Mouse (Mus musculus): ENCODE measurements around the gene Reln.

Gene Reln

DNA sequence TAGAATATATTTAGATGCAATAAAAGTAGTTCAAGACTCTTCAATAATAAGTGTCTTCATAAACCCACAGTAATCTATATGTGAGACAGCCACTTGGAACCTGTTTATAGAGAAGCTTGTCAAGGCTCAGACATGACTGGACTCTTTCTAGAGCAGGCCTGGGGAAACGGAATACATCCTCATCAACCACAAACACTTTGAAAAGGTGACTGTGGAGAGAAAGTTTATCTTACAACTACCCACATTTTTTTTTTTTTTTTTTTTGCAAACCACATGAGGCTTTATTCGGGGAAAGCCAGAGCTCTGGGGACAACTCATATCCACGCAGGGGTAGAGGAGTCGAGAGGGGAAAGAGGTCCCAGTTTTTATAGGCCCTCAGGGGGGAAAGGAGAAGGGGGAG is 36.6 kb downstream of the Reln start:
- DNase-seq (ENCODE audit: low spot score in 2 of 2) = no peak

DNA sequence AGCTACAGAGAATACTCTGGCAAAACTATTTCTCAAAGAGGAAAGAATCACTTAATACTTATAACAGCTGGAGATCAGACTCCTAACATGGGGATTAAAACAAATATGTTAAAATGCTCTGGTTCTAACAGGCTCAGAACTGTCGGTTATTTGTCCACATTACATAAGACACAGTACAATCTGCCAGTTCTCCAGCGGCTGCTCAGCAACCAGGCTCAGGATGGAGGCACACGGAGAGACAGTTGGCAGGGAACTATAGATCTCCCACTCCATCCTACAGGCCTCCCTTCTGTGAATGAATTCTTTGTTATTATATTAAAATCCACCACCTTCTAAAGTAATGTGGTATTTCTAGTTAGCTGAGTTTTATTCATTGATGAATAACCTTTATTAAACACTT is 37.4 kb downstream of the Reln start:
- peak; percentile 42 to 52 for DNase-seq (ENCODE audit: low spot score in 2 of 2)

DNA sequence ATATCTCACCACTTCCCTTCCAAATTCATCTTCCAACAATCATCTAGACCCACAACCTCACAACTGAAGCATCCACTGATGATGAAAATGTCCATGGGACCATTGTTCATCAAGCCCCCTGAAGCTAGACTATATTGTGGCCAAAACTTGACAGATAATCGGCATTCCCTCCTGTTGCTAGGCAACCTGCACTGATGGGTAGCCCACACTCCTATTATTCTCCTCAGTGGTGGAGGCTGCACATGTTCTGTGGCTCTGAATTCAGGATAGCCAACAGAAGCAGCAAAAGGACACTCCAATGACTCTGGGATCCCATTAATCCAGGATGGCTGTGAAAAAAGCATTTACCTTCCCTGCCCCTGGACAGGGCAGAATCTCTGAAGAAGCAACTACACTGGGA is 40.8 kb downstream of the Reln start:
- no peak for DNase-seq (ENCODE audit: low spot score in 2 of 2)

DNA sequence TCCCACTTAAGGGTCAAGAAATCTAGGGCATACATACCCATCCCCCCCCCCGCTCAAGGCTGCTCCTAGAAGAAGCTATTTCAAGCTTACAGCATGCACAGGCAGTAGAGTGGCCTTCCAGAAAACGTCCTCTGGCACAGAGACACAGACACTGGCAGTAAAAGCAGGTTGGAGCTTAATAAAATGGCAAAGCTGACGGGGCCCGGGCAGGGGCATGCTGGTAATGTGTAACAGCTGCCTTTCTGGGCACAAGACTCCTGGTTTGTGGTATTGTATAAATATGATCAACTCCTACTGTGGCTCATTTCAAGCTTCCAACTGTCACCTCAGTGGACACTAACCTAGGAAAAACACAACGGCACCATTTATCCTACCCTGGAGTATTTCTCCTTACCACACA is 42.2 kb downstream of the Reln start:
- no peak for DNase-seq (ENCODE audit: low spot score in 2 of 2)

DNA sequence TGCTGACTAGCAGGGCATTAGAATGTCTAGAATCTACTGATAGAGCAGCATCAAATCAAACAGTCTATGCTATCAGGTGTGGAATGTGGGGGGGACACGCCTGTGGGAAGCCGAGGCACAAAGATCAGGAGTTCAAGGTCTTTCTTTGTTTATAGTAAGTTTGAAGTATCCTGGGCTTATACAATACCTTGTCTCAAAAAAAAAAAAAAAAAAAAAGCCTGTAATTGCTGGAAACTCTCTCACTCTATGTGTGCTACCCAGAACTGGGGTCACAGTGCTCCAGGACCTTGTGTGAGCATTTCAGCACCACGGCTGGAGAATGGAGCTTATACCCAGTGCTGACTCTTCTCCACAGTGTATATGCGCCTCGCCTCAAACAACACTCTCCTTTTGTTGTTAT is 43.7 kb downstream of the Reln start:
- no peak for DNase-seq (ENCODE audit: low spot score in 2 of 2)

DNA sequence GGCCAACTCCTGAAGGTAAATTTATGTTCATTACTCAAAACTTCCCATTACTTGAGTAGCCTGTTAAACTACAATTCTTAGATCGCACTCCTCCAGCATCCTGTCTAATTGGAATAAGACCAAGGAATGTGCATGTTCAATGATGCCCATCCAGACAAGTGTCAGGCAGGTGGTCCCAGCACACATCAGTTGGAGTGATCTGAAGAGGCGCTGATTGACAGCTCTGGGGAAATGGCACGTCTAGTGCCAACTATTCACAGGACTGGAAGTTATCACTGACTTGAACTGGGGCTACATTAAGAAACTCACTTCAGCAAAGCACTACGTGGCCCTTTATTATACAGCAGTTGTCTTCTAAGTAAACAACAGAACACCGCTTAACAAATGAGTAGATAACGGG is 44.5 kb downstream of the Reln start:
- DNase-seq (ENCODE audit: low spot score in 2 of 2) = no peak

DNA sequence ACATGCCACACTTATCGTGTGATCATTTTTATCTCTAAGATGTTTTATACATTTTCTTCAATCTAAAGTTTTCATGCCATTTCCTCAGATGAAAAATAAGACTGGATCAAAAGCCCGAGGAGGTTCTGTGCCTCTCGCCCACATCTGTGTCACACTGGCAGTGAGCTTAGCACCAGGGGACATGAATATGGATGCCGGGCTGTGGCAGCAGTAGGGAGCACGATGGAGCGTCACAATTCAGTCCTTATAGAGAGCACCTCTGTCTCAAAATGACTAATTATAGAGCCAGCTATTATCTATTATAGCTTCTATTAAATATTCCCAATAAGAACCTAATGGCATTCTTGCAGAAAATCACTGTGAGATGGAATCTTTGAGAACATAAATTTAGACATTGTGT is 49.3 kb downstream of the Reln start:
- no peak for DNase-seq (ENCODE audit: low spot score in 2 of 2)

DNA sequence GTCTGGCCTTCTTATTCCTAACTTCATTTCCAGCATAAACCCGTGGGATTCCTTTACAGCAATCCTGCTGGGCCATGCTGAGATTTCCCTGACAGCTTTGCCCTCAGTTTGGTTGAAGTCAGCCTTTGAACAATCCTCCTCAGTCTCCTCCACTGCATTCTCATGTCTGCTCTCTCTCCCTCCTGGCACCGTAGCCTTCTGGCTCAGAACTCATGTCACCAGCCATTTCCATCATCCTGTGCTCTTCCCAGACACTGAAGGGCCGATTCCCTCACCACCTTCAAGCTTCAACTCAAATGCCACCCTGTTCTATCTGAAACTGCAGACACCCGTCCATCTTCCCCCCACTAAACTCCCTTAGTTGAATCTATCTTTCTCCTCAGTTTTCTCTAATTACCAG is 53.1 kb downstream of the Reln start:
- no peak for DNase-seq (ENCODE audit: low spot score in 2 of 2)

DNA sequence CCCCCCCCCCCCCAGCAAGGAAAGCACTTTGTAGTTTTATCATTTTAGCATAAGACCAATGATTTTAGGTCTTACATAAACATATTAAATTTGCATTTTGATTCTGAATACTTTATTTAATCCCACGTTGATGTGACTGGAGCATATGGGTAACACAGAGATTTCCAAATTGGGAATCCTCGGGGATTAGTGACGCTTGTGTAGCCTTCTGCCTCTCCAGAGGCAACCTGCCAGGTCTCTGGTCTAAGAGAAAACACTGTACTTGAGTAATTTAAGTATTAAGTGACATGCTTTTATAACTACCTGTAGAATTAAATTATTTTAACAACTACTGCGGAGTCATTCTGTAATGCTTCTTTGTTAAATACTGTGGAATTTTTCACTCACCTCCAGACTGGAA is 59.1 kb downstream of the Reln start:
- no peak for DNase-seq (ENCODE audit: low spot score in 2 of 2)

DNA sequence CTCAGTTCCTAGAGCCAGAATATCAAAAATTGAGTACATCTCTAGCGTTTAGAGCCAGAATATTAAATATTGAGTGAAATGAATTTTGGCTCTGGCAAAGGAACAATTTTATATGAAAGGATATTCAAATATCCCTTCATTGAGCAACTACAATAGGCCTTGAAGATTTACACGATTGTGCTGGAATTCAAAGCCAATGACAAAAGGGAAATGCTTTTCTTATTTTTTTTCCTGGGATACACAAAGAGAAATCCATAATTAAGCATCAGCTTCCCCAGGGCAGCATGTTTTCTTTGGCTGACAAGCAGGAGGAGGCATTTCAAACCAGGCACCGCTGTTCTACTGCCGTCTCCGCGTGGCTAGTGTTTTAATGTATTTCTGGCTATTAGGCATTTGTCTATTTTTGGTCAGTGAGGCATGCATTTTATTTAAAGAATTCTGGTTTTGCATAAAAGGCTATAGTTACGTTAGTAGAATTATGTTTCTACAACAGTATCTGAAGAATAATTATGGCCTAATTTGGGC is 62.3 kb downstream of the Reln start:
- no peak for DNase-seq (ENCODE audit: low spot score in 2 of 2)

DNA sequence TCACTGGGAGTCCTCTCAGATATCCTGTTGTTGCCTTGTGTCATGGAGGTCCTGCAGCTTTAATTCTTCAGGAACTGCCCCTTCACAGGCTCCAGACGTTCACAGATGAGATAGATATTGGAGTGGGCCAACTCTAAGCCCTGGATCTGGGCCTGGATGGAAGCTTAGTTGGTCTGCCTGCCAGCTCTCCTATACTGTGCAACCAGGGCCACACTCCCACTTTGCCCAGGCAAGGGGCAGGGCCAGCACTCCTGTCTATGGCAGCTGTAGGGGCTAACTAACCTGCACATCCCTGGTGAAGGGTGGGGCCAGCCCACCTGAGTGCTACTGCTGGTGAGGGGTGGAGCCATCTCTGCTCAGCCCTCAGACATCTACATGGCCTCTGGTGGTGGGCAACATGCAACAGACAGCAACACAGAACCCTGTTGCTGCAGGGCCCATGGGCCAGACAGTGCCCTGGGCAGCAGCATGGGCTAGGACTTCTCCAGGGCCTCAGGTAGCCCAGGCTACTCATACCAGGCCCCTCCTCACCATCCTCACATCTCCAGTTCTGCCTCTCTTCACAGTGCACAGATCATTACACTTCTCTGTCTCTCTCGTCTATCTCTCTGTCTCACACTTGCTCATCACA is 63.9 kb downstream of the Reln start:
- no peak for DNase-seq (ENCODE audit: low spot score in 2 of 2)

DNA sequence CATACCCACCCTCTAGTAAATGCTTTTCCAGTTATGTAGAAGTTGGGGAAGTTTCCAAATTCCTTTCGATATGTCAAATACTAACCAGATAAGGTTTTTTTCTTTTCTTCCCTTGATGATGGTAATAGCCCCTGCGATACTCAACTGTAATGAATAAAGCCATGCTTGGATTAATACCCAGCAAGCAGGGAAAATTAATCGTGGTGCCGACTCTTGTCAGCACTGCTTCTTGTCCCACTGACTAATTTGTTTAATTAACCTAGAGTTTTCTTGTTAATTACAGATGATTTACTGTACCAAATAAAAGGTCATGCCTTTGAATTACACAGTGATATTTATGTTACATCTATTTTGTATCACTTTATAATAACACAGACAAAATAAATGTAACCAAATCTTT is 65.3 kb downstream of the Reln start:
- no peak for DNase-seq (ENCODE audit: low spot score in 2 of 2)

DNA sequence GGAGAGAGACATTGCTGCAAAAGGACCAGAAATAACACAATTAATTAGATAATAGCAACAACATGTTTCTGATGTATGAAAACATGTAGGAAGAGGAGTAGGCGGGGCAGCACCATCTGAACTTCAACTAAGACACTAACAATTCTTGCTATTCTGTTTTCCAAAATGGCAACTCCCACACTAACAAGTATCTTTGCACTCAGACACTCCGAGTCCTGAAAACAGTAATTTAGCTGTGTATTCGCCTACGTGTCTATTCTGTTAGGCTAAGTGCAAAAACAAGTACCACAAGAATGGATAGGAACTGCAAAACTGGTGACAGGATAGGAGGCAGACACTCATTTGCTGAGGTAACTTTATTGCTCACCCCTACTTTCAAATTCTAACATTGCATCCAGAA is 70.4 kb downstream of the Reln start:
- peak; percentile 12 to 25 for DNase-seq (ENCODE audit: low spot score in 2 of 2)

DNA sequence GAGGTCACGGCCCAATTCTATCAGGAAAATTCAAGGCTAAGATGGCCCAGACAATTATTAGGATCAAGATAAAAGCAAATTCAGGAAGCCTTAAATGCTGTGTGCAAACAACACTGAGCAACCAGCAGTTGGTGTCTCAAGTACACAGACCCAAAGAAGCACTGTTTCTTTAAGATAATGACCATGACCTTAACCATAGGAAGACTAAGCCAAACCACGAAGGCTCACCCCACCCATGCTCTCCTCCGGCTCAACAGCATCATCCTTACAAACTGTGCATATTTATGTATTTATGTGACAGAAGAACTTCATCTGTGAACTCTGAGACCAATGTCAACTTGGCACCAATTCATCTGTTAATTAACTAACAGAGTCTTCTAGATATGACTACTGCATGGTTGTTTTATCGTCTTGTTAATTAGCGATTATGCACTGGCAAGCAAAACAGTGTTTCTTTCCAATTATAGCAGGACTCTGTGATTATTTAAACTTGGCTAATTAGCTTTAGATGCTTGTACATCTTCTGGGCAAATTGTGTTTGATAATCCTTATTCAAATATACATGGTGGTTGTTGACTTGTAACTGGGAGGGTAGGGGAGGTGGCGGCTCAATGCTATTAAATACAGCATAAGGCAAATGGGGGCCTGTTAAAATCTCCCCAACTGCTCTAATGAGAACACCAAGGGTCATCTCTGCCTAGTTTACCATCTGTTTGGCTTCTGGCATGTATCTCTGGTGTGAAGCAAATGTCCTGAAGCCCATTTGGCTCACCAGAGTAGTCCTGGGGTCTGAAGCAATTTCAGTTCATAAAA is 77.8 kb downstream of the Reln start:
- no peak for DNase-seq (ENCODE audit: low spot score in 2 of 2)

DNA sequence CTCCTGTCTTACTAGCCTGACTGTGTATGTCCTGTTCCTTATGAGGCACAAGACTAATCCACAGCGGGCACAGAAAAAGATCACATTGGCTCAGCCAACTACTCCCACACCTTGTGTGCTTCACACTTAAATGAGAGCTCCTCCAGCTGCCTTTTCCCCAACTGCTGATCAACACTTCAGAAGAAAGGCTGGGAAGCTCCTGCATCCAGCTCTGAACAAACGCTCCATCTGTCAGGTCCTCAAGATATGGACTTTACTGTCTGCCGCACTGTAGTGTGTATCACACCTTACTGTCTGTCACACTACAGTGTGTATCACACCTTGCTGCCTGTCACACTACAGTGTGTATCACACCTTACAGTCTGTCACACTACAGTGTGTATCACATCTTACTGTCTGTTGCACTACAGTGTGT is 82.1 kb downstream of the Reln start:
- DNase-seq (ENCODE audit: low spot score in 2 of 2) = peak; percentile 21 to 27

DNA sequence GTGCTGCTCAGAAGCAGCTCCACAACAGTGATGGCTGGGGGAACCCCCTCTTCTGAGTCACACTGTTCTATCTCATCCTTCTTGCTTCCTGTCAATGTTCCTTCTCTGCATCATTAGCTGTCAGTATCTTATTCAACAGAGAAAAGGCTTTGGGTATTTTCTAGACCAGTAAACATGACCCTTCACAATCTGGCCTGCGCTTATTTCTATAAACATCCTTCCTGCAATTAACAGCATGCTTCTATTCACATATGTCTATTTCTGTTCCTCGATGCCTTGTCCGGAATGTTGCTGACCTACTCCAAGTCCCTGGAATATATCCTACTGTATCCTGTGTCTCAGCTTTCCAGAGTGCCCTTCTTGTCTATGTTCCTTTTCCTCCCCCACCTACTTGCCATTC is 89.2 kb downstream of the Reln start:
- DNase-seq (ENCODE audit: low spot score in 2 of 2) = no peak

DNA sequence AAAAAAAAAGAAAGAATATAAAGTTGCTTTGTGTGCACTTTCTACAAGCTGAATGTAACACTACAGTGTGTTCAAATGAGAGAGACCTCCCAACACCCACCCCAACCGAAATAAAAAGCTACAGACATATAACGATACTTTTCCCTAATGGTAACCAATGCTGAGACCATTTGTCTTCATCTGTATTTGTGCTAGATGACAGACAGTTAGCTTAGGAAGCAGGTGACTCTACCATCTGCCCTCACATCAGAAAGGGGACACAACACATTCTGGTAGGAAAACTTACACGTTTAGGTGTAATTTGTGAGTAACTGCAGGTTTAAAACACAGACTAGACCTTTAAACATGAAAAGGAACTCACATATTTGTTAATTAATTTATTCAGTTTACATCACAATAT is 90.6 kb downstream of the Reln start:
- no peak for DNase-seq (ENCODE audit: low spot score in 2 of 2)

DNA sequence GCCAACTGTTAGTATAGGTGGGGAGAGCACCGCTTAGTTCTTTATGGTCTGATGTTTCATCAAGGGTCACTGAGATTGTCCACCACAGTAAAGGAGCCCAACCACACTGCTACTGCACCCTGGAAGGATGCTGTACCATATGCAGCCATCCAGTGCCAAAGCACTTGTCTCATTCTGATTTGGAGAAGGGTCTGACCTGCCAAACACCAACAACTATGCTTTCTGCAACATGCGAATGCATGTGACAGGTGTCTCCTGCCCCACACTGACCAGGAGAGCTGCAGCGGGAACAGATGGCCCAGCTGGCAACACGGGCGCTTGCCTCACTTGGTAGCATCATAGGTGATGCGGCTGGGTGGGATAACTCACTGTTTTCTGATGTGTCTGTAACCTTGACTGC is 91.2 kb downstream of the Reln start:
- DNase-seq (ENCODE audit: low spot score in 2 of 2) = no peak

DNA sequence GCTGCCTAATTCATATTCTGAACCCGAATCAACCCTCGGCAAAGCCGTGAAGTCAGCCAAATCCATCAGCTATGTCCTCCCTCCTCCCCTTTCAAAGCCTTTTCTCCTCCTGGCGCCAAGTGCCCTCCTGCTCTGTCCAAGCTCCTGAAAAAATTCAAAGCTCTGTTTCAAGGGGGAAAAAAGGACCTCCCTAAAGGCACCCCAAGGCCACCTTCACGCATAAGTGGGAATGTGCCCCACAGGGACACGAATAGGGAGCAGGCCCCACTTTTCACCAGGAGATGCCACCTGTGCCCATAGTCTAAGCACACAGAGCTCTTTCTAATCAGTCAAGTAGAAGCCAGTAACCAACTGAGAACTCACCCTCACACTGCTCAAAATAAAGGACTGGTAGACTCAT is 96.7 kb downstream of the Reln start:
- DNase-seq (ENCODE audit: low spot score in 2 of 2) = no peak

DNA sequence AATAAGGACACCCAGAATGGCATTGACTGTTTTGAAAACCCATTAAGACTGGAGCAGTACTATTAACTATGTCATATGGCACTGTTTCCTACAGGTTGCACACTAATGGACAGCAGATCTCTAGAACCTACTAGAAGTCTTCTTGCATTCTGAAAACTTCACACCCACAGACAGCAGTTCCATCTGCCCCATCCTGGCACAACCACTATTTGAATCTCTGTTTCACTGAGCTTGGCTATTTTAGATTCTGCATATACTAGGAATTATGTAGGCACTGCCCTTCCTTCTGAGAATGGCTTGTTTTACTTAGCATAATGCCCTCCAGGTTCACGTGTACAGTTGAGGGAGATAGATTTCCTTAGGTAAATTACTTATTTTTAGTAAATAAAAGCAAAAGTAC is 99.4 kb downstream of the Reln start:
- peak; percentile 24 to 25 for DNase-seq (ENCODE audit: low spot score in 2 of 2)

DNA sequence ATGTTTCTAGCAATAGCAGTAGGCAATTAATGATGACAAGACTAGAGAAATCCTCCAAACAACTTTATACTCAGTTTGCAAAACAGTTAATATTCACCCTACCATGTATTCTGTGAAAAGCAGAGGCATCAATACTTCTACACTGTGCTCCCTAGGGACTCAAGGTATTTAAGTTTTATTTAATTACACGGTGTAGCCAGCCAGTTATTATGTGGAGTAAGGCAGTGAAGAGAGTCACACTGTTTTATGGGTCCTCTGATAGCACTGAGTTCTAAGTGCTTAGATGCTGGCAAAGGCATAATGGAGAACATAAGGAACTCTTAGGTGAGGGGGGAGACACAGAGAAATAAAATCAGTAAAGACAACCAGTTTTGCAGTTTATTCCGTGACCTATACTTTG is 101.0 kb downstream of the Reln start:
- no peak for DNase-seq (ENCODE audit: low spot score in 2 of 2)

DNA sequence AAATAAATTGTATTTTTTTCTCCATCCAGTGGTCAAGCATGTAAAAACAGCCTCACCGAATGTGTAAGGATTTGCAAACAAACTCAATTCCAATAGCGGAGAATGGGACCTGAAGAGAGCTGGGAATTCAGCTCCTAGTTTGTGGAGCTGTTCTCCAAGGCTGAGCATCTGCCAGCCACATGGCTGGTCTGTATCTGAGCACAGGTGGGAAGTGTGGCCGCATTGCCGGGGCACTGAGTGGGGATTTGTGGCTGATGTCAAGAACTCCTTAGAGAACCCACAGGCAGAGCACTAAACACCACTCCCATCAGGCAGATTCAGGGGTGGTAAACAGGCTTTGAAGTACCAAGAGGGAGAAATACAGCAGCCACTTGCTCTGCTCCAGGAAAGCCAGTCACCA is 102.9 kb downstream of the Reln start:
- no peak for DNase-seq (ENCODE audit: low spot score in 2 of 2)

DNA sequence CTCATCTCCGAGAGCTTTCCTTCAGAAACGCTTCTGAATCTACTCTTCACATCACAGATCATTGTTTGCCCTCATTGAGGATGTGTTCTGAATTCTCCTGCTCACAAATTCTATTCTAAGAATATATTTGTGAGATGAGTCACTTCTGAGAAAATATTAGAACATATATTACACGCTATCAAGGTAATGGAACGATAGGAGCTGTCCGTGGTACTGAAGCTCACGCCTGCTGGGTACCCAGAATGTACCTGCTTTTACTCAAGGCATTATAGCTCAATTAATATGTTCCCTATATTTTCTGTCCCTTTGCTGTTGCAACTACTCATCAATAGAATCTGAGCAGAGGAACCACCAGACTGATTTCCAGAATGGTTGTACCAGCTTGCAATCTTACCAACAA is 107.7 kb downstream of the Reln start:
- DNase-seq (ENCODE audit: low spot score in 2 of 2) = no peak

DNA sequence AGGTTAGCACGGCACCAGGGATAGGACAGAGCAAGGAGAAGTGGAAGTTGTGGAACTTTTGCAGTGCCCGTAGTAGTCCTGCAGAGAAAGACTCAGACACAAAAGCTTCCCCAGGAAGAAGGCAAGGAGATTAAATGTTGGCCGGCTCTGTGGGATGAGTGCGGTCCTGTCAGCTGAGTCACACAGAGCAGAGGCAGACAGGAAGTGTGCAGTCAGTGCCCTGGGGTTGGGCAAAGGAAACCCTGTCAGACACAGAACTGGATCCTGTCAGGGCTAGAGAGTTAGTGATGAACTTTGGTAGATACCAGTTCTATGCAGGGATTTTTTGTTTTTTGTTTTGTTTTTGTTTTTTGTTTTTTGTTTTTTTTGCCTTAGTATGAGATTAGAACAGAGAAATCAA is 120.0 kb downstream of the Reln start:
- DNase-seq (ENCODE audit: low spot score in 2 of 2) = no peak

Data from right cerebral cortex, adult 2 months (tissue).